Mouse (Mus musculus) MEL (cell line): Measurements from ENCODE around the gene Cdkal1. TPM values are rescaled to one million over a fixed set of nuclear protein-coding genes. Genes with fewer than 3 reads are reported as not detected.

Experiments
- DNase-seq: peaks from one replicate; pipeline ENCODE4 v3.0.0; 2011; ENCODE audit warnings: low read depth, low spot score
- H3K27ac ChIP-seq: 2 replicates; pipeline ENCODE4 v1.5.1; 2012; ENCODE audit warnings: low read depth, mild to moderate bottlenecking, control low read depth, low read length, moderate library complexity; ENCODE audit not compliant: control insufficient read depth
- H3K27me3 ChIP-seq, 2 experiments: fragments of 150-350 bp in 1 of 2; sonication (generic) in 1 of 2; 2 replicates each; pipeline ENCODE4 v1.6.1; 2012; ENCODE audit warnings: low read length in 2 of 2, mild to moderate bottlenecking in 2 of 2, improper control_type of control experiment in 1 of 2, moderate library complexity in 1 of 2; ENCODE audit not compliant: insufficient read depth in 2 of 2, control insufficient read depth in 1 of 2
- H3K36me3 ChIP-seq, 2 experiments: 2 replicates each; pipeline ENCODE4 v1.6.1; 2012 to 2014; ENCODE audit warnings: low read length in 2 of 2, improper control_type of control experiment in 1 of 2, inconsistent platforms in 1 of 2, mild to moderate bottlenecking in 1 of 2; ENCODE audit not compliant: insufficient read depth in 2 of 2, control insufficient read depth in 1 of 2
- H3K4me1 ChIP-seq, 2 experiments: fragments of 150-350 bp in 1 of 2; sonication (generic) in 1 of 2; 2 replicates each; pipeline ENCODE4 v1.6.1; 2012; ENCODE audit warnings: low read length in 2 of 2, improper control_type of control experiment in 1 of 2, mild to moderate bottlenecking in 1 of 2; ENCODE audit not compliant: insufficient read depth in 2 of 2, control insufficient read depth in 1 of 2
- H3K4me3 ChIP-seq, 2 experiments: fragments of 150-350 bp in 1 of 2; sonication (generic) in 1 of 2; 2 replicates each; pipeline ENCODE4 v1.5.1; 2012; ENCODE audit warnings: low read depth in 2 of 2, low read length in 2 of 2, mild to moderate bottlenecking in 2 of 2, moderate library complexity in 2 of 2, control low read depth in 1 of 2, improper control_type of control experiment in 1 of 2; ENCODE audit not compliant: control insufficient read depth in 1 of 2, insufficient read depth in 1 of 2
- H3K79me2 ChIP-seq: 2 replicates; pipeline ENCODE4 v1.6.1; 2012; ENCODE audit warnings: mild to moderate bottlenecking, low read length, moderate library complexity; ENCODE audit not compliant: control insufficient read depth, poor library complexity, insufficient read depth
- H3K9ac ChIP-seq: 2 replicates; pipeline ENCODE4 v1.6.1; 2012; ENCODE audit warnings: low read depth, mild to moderate bottlenecking, control low read depth, low read length, moderate library complexity; ENCODE audit not compliant: control insufficient read depth, poor library complexity, severe bottlenecking
- H3K9me3 ChIP-seq: fragments of 150-350 bp; sonication (generic); replicated peaks from 2 replicates; pipeline ENCODE4 v1.6.1; 2012; ENCODE audit warnings: mild to moderate bottlenecking, low read length, improper control_type of control experiment, moderate library complexity; ENCODE audit not compliant: insufficient read depth
- CHD1 ChIP-seq: IDR thresholded peaks from 2 replicates; pipeline ENCODE4 v1.6.1; 2012; ENCODE audit warnings: low read depth, mild to moderate bottlenecking, inconsistent platforms, low read length, improper control_type of control experiment
- CHD2 ChIP-seq: IDR thresholded peaks from 2 replicates; pipeline ENCODE4 v1.6.1; 2011; ENCODE audit warnings: low read length, improper control_type of control experiment
- CTCF ChIP-seq, 3 experiments: IDR thresholded peaks in 2 of 3; conservative IDR thresholded peaks in 1 of 3; 2 replicates each; pipeline ENCODE4 v1.5.1; 2011 to 2012; ENCODE audit warnings: low read length in 3 of 3, low read depth in 2 of 3, mild to moderate bottlenecking in 2 of 3, improper control_type of control experiment in 1 of 3, inconsistent platforms in 1 of 3, mixed read lengths in 1 of 3, moderate library complexity in 1 of 3; ENCODE audit not compliant: control insufficient read depth in 1 of 3, insufficient read depth in 1 of 3, poor library complexity in 1 of 3, severe bottlenecking in 1 of 3
- E2F4 ChIP-seq: IDR thresholded peaks from 2 replicates; pipeline ENCODE4 v1.6.1; 2011; ENCODE audit warnings: low read depth, low read length, improper control_type of control experiment, borderline replicate concordance
- ELF1 ChIP-seq: IDR thresholded peaks from 2 replicates; pipeline ENCODE4 v1.6.1; 2014; ENCODE audit warnings: low read depth, mild to moderate bottlenecking, inconsistent platforms, low read length, improper control_type of control experiment, moderate library complexity
- EP300 ChIP-seq, 2 experiments: IDR thresholded peaks; 2 replicates each; pipeline ENCODE4 v1.6.1; 2011; ENCODE audit warnings: improper control_type of control experiment in 2 of 2, low read length in 2 of 2, low read depth in 1 of 2, mild to moderate bottlenecking in 1 of 2
- ETS1 ChIP-seq: IDR thresholded peaks from 2 replicates; pipeline ENCODE4 v1.6.1; 2012; ENCODE audit warnings: low read depth, mild to moderate bottlenecking, inconsistent platforms, low read length, improper control_type of control experiment, moderate library complexity
- GABPA ChIP-seq: IDR thresholded peaks from 2 replicates; pipeline ENCODE4 v1.6.1; 2012; ENCODE audit warnings: low read depth, mild to moderate bottlenecking, inconsistent platforms, low read length, improper control_type of control experiment, moderate library complexity
- GATA1 ChIP-seq: IDR thresholded peaks from 2 replicates; pipeline ENCODE4 v1.6.1; 2011; ENCODE audit warnings: low read depth, low read length, improper control_type of control experiment
- HCFC1 ChIP-seq: IDR thresholded peaks from 2 replicates; pipeline ENCODE4 v1.6.1; 2012; ENCODE audit warnings: low read depth, mild to moderate bottlenecking, inconsistent platforms, low read length, improper control_type of control experiment, moderate library complexity
- JUND ChIP-seq: IDR thresholded peaks from 2 replicates; pipeline ENCODE4 v1.6.1; 2011; ENCODE audit warnings: low read depth, mild to moderate bottlenecking, improper control_type of control experiment, low read length
- KAT2A ChIP-seq: conservative IDR thresholded peaks from 2 replicates; pipeline ENCODE4 v1.6.1; 2012; ENCODE audit warnings: low read depth, low read length, improper control_type of control experiment, inconsistent platforms
- MAFK ChIP-seq: IDR thresholded peaks from 2 replicates; pipeline ENCODE4 v1.6.1; 2011; ENCODE audit warnings: low read depth, mild to moderate bottlenecking, low read length, improper control_type of control experiment, borderline replicate concordance
- MAX ChIP-seq: IDR thresholded peaks from 2 replicates; pipeline ENCODE4 v1.6.1; 2011; ENCODE audit warnings: low read length, improper control_type of control experiment
- MYB ChIP-seq: IDR thresholded peaks from 2 replicates; pipeline ENCODE4 v1.6.1; 2011; ENCODE audit warnings: mild to moderate bottlenecking, low read depth, low read length, improper control_type of control experiment
- NRF1 ChIP-seq: IDR thresholded peaks from 2 replicates; pipeline ENCODE4 v1.6.1; 2014; ENCODE audit warnings: low read depth, mild to moderate bottlenecking, inconsistent platforms, low read length, improper control_type of control experiment, moderate library complexity; ENCODE audit not compliant: poor library complexity, insufficient read depth, severe bottlenecking
- POLR2A ChIP-seq, 2 experiments: IDR thresholded peaks; 2 replicates each; pipeline ENCODE4 v1.6.1; 2011 to 2012; ENCODE audit warnings: low read length in 2 of 2, mild to moderate bottlenecking in 2 of 2, control low read depth in 1 of 2, improper control_type of control experiment in 1 of 2, low read depth in 1 of 2, moderate library complexity in 1 of 2; ENCODE audit not compliant: control insufficient read depth in 1 of 2, insufficient read depth in 1 of 2, poor library complexity in 1 of 2
- POLR2AphosphoS5 ChIP-seq: IDR thresholded peaks from 2 replicates; pipeline ENCODE4 v1.6.1; 2012; ENCODE audit warnings: low read depth, borderline replicate concordance, mild to moderate bottlenecking, inconsistent platforms, low read length, moderate library complexity, mixed read lengths
- RCOR1 ChIP-seq: IDR thresholded peaks from 2 replicates; pipeline ENCODE4 v1.6.1; 2012; ENCODE audit warnings: low read depth, mild to moderate bottlenecking, inconsistent platforms, low read length, improper control_type of control experiment
- SIN3A ChIP-seq: IDR thresholded peaks from 2 replicates; pipeline ENCODE4 v1.6.1; 2012; ENCODE audit warnings: low read length, improper control_type of control experiment, inconsistent platforms
- SMC3 ChIP-seq: IDR thresholded peaks from 2 replicates; pipeline ENCODE4 v1.6.1; 2011; ENCODE audit warnings: low read depth, low read length, improper control_type of control experiment
- UBTF ChIP-seq: IDR thresholded peaks from 2 replicates; pipeline ENCODE4 v1.6.1; 2012; ENCODE audit warnings: low read depth, mild to moderate bottlenecking, inconsistent platforms, low read length, improper control_type of control experiment, moderate library complexity, borderline replicate concordance; ENCODE audit not compliant: insufficient read depth
- USF1 ChIP-seq: IDR thresholded peaks from 2 replicates; pipeline ENCODE4 v1.6.1; 2014; ENCODE audit warnings: low read depth, mild to moderate bottlenecking, inconsistent platforms, low read length, improper control_type of control experiment, moderate library complexity
- USF2 ChIP-seq, 2 experiments: IDR thresholded peaks; 2 replicates each; pipeline ENCODE4 v1.6.1; 2011 to 2012; ENCODE audit warnings: improper control_type of control experiment in 2 of 2, low read length in 2 of 2, borderline replicate concordance in 1 of 2, inconsistent platforms in 1 of 2, low read depth in 1 of 2, mild to moderate bottlenecking in 1 of 2; ENCODE audit not compliant: insufficient read depth in 1 of 2
- ZKSCAN1 ChIP-seq: IDR thresholded peaks from 2 replicates; pipeline ENCODE4 v1.6.1; 2012; ENCODE audit warnings: low read depth, mild to moderate bottlenecking, inconsistent platforms, low read length, improper control_type of control experiment, moderate library complexity
- ZMIZ1 ChIP-seq: IDR thresholded peaks from 2 replicates; pipeline ENCODE4 v1.6.1; 2012; ENCODE audit warnings: low read depth, mild to moderate bottlenecking, inconsistent platforms, low read length, improper control_type of control experiment, moderate library complexity
- ZNF384 ChIP-seq: IDR thresholded peaks from 2 replicates; pipeline ENCODE4 v1.6.1; 2012; ENCODE audit warnings: low read depth, mild to moderate bottlenecking, inconsistent platforms, low read length, improper control_type of control experiment
- polyA plus RNA-seq, 2 experiments: library from polyadenylated mRNA; stranded (reverse) in 1 of 2; unstranded in 1 of 2; fragments of >175 nt in 1 of 2; fragments of >200 nt in 1 of 2; gene quantifications; 2 replicates each; pipeline versions ENCODE4 v1.2.1 to v1.2.4; 2012; ENCODE audit warnings: low replicate concordance in 2 of 2, low read depth in 1 of 2; ENCODE audit not compliant: insufficient read length in 2 of 2, insufficient read depth in 1 of 2, missing spikeins in 1 of 2
- total RNA-seq: library from RNA; depleted of rRNA; stranded (reverse); fragments of 300-350 nt; gene quantifications from 2 replicates; pipeline ENCODE4 v1.2.3, GENCODE M21; 2012

The Cdkal1 gene
- total and polyA plus RNA-seq, 3 experiments, result 10.6 to 11.0 TPM; not detected in 1

DNA sequence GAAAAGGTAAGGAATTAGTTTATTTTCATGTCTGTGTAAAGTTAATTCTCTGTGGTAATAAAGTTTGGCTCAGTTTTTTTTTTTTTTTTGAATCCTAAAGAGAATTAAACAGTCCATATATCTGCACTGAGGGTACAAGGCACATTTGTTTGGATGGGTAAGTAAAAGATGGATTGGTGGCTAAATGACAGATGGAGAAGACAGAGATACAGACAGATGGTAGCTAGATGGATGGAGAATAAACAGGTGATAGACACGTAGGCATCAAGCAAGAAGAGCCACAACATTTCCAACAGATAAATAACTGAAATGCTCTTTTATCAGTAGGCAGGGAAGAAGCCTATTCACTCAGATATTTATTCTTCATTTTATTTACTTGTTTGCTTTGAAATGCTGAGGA is 381.7 kb downstream of the Cdkal1 start:
- H3K79me2 ChIP-seq, result no peaks in the 10 kb centered on the region
- H3K4me3 ChIP-seq, result no peak overlapping the region
- H3K27me3 ChIP-seq, result no peaks in the 10 kb centered on the region
- TF ChIP-seq USF2 (IDR thresholded peaks at IDR 0.05; ENCODE audit: borderline replicate concordance in 1 of 2, insufficient read depth in 1 of 2, low read depth in 1 of 2, low read length in 2 of 2), result no peak
- TF ChIP-seq CHD1, result no peak
- TF ChIP-seq UBTF, result no peak
- no peak for TF ChIP-seq GABPA
- no peak for TF ChIP-seq NRF1
- TF ChIP-seq SIN3A, result no peak
- TF ChIP-seq MYB, result no peak
- TF ChIP-seq ZNF384, result no peak
- no peak for TF ChIP-seq JUND
- no peak for TF ChIP-seq GATA1
- TF ChIP-seq CHD2, result no peak
- no peak for TF ChIP-seq KAT2A
- no peak for TF ChIP-seq USF1
- TF ChIP-seq MAX, result no peak
- TF ChIP-seq CTCF (IDR thresholded peaks at IDR 0.05 in 2 of 3, conservative IDR thresholded peaks at IDR 0.05 in 1 of 3; ENCODE audit: control insufficient read depth in 1 of 3, insufficient read depth in 1 of 3, low read depth in 2 of 3, low read length in 3 of 3, poor library complexity in 1 of 3, severe bottlenecking in 1 of 3), result no peak
- TF ChIP-seq RCOR1, result no peak
- no peak for TF ChIP-seq ZKSCAN1
- H3K36me3 ChIP-seq, result no peaks in the 10 kb centered on the region
- no peak overlapping the region for H3K9ac ChIP-seq
- no peak overlapping the region for H3K27ac ChIP-seq
- H3K4me1 ChIP-seq, result no peaks in the 10 kb centered on the region
- no peak for DNase-seq
- H3K9me3 ChIP-seq, result no peaks in the 10 kb centered on the region

DNA sequence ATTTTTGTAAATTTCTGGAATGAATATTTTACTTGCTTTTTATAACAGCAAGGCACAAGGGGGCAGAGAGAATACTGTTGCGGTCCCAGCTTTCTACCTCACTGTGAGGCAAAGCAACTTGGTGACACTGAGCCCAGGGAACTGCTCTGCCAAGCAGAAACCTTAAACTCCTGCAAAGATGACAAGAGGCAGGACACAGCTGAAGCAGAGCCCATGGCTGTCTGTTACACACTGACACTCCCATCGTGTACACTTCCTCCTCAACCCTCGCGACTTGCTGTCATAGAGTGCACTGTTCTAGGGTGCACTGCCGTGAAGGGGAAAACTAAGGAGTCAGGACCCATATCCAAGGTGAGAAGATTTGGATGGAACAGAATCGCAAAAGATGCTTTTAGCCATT is 393.2 kb downstream of the Cdkal1 start:
- no peaks in the 10 kb centered on the region for H3K27me3 ChIP-seq
- H3K4me1 ChIP-seq, result peaks cover 0 to 12% of the 10 kb centered on the region in 2 experiments; a peak in 1 of 4 replicates
- no peak for DNase-seq
- H3K9ac ChIP-seq, result no peak overlapping the region
- H3K79me2 ChIP-seq, result no peaks in the 10 kb centered on the region
- TF ChIP-seq ZNF384 (no peak), POLR2AphosphoS5 (no peak), EP300 (IDR thresholded peaks at IDR 0.05; ENCODE audit: low read depth in 1 of 2, low read length in 2 of 2) (no peak), ZMIZ1 (no peak), CHD1 (no peak), ELF1 (no peak), SMC3 (no peak), ETS1 (no peak), UBTF (no peak), MAFK (no peak), HCFC1 (no peak), MAX (no peak), MYB (no peak), ZKSCAN1 (no peak), POLR2A (IDR thresholded peaks at IDR 0.05; ENCODE audit: control insufficient read depth in 1 of 2, insufficient read depth in 1 of 2, low read depth in 1 of 2, low read length in 2 of 2, poor library complexity in 1 of 2) (no peak), NRF1 (no peak), E2F4 (no peak), JUND (no peak)
- H3K4me3 ChIP-seq, result no peak overlapping the region
- H3K9me3 ChIP-seq, result no peaks in the 10 kb centered on the region
- no peak overlapping the region for H3K27ac ChIP-seq
- peaks cover 0 to 17% of the 10 kb centered on the region in 2 experiments; a peak in 2 of 4 replicates for H3K36me3 ChIP-seq
